Mouse (Mus musculus): ENCODE data around the gene Cdh20.

Cdh20 gene

DNA sequence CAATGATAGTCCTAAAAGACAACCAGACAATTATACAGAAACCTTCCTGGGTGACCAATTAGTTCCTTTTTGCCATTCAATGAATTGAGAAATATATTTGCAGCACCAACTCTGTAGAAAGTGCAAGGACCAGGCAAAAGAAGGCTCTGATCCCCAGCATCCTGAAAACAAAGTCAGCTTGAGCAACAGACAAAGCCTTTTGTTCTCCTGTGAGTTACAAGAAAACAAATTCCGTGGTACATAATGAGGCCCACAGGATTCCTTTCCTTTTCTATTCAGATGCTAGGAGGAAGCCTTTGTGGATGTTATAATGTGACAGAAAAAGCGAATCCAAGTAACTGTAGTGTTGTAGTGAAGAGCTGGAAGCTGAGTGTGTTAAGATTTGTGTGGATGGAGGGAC lies 244.3 kb downstream of the Cdh20 start:
- intact Hi-C loops (cut with DNase I), result no loop called here

DNA sequence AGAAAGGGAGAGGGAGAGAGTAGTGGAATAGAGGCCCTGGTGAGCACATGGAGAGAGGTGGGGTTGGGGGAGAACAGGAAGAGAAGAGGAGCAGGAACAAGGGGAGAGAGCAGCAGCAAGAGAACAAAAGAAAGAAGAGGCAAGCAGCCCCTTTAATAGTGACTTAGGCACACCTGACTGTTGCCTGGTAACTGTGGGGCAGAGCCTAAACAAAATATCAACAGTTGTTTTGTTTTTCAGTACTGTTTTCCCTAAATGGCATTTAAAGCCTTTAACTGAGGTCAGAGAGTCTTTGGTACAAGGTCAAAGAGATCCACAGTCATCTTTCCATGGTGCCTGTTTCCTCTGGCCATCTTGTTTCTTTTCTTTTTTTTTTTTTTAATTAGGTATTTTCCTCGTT lies 245.0 kb downstream of the Cdh20 start:
- intact Hi-C loops (cut with DNase I), result no loop called here

DNA sequence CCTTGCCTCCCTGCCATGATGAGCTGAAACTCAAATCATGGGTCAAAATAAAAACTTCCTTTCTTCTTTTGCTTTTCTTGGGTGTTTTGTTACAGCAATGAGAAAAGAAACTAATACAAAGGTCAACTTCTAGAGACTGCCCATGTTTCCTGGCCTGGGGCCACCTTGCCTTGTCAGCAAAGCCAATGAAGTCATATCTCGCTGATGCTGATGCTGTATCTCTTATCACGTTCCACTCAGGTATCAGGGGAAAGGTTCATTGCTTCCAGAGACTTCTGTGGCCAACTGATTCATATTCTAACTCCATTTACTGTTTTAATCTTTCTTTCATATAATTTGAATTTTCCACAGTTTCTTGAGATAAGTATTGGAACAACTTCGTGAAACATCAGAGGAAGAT lies 273.3 kb downstream of the Cdh20 start:
- intact Hi-C loops (cut with DNase I), result no loop called here

Measured in adrenal gland (tissue).